ENCODE assay signal across 25 mouse cellular contexts in genomic region chr8:71711574-71711973, GRCm38 (mm10). TPM values are rescaled to one million over a fixed set of nuclear protein-coding genes. Genes with fewer than 3 reads are reported as not detected.
"Had no signal": no experiment of that assay in that cellular context is flagged by ENCODE, and none has a peak within 500 bp of the region (broad histone marks: within the 10 kb centered on the region; RNA-seq: fewer than 3 reads in every experiment).

No protein-coding gene starts in this region.

- H3K9ac ChIP-seq: heart, embryonic 12.5 days; hindbrain, embryonic 12.5 days; hindbrain, embryonic 14.5 days; intestine, embryonic 15.5 days; limb, embryonic 12.5 days; liver, embryonic 13.5 days had no signal

- H3K9me3 ChIP-seq: heart, embryonic 10.5 days; heart, embryonic 12.5 days; hindbrain, embryonic 10.5 days; hindbrain, embryonic 12.5 days; intestine, embryonic 15.5 days; limb, embryonic 10.5 days; limb, embryonic 12.5 days; liver, embryonic 13.5 days had no signal

- H3K4me3 ChIP-seq: gastrocnemius, adult 2 months; heart, embryonic 10.5 days; heart, embryonic 12.5 days; hindbrain, embryonic 10.5 days; hindbrain, embryonic 12.5 days; intestine, embryonic 15.5 days; limb, embryonic 10.5 days; limb, embryonic 12.5 days; liver, embryonic 13.5 days had no signal

- H3K4me2 ChIP-seq: heart, embryonic 12.5 days; hindbrain, embryonic 12.5 days; hindbrain, embryonic 14.5 days; intestine, embryonic 15.5 days; limb, embryonic 12.5 days; liver, embryonic 11.5 days; liver, embryonic 13.5 days had no signal

- H3K27ac ChIP-seq: gastrocnemius, adult 2 months; heart, embryonic 10.5 days; hindbrain, embryonic 10.5 days; hindbrain, embryonic 12.5 days; hindbrain, embryonic 14.5 days; intestine, embryonic 15.5 days; limb, embryonic 10.5 days; limb, embryonic 12.5 days; liver, embryonic 13.5 days had no signal

- ATAC-seq: hindbrain, embryonic 16.5 days; inflammation-experienced regulatory T-cells, adult 6 months; intestine, embryonic 15.5 days; intestine, postnatal 0 days had no signal

- DNase-seq: gastrocnemius, adult 2 months; gastrocnemius, postnatal 10 days; gastrocnemius, postnatal 25 days; heart, adult 18-20 months; heart, postnatal 10 days; heart, postnatal 4 days; kidney, adult 18-20 months; kidney, adult 8-10 months; kidney, postnatal 10 days; kidney, postnatal 4 days; liver; liver, embryonic 13.5 days had no signal

- H3K27me3 ChIP-seq: intestine, embryonic 15.5 days had no signal

- H3K36me3 ChIP-seq: heart, embryonic 10.5 days; heart, embryonic 12.5 days; intestine, embryonic 15.5 days; limb, embryonic 10.5 days; limb, embryonic 12.5 days had no signal

RNA-seq across cellular contexts. Expression of gene B3gnt3, which starts 10.0 kb away (rescaled TPM):
- total RNA-seq: granulocyte monocyte progenitor cell, adult 5-6 weeks had no signal

RNA-seq across cellular contexts. Expression of gene Fcho1, which starts 13.9 kb away (rescaled TPM):
- total RNA-seq: gastrocnemius, adult 2 months; gastrocnemius, postnatal 25 days had no signal

RNA-seq across cellular contexts. Expression of gene Insl3, which starts 22.6 kb away (rescaled TPM):
- polyA plus RNA-seq: hindbrain, embryonic 12.5 days had no signal

RNA-seq across cellular contexts. Expression of gene Unc13a, which starts 40.0 kb away (rescaled TPM):
- total RNA-seq: gastrocnemius, adult 2 months had no signal
